Mouse (Mus musculus) testis, adult 2 months (tissue): ENCODE data around the gene Bysl. TPM values are rescaled to one million over a fixed set of nuclear protein-coding genes. Genes with fewer than 3 reads are reported as not detected.
"Not testable (repeated sequence)": the region's sequence is repeated elsewhere in the genome, so short reads cannot be mapped to it uniquely, and the experiment has no call there.

ENCODE experiments used
- H3K27ac ChIP-seq: fragments of 200-500 bp; 2 replicates; pipeline ENCODE4 v1.5.1; 2012; ENCODE audit warnings: low read depth, low read length; ENCODE audit not compliant: control insufficient read depth, insufficient read depth
- H3K27me3 ChIP-seq: fragments of 200-500 bp; 2 replicates; pipeline ENCODE4 v1.6.1; 2012; ENCODE audit warnings: mild to moderate bottlenecking, low read length, moderate library complexity; ENCODE audit not compliant: control insufficient read depth, insufficient read depth
- H3K36me3 ChIP-seq: fragments of 200-500 bp; 2 replicates; pipeline ENCODE4 v1.6.1; 2012; ENCODE audit warnings: mild to moderate bottlenecking, low read length; ENCODE audit not compliant: control insufficient read depth, insufficient read depth
- H3K4me1 ChIP-seq: fragments of 200-500 bp; 2 replicates; pipeline ENCODE4 v1.6.1; 2012; ENCODE audit warnings: low read length; ENCODE audit not compliant: control insufficient read depth, insufficient read depth
- H3K4me3 ChIP-seq: fragments of 200-500 bp; 2 replicates; pipeline ENCODE4 v1.5.1; 2012; ENCODE audit warnings: low read depth, mild to moderate bottlenecking, low read length, moderate library complexity, mixed read lengths; ENCODE audit not compliant: control insufficient read depth
- CTCF ChIP-seq: fragments of 200-500 bp; IDR thresholded peaks from 2 replicates; pipeline ENCODE4 v1.5.1; 2012; ENCODE audit warnings: low read depth, mild to moderate bottlenecking, inconsistent platforms, low read length, moderate library complexity; ENCODE audit not compliant: control insufficient read depth, insufficient read depth, insufficient replicate concordance
- POLR2A ChIP-seq: fragments of 200-500 bp; IDR thresholded peaks from 2 replicates; pipeline ENCODE4 v1.6.1; 2012; ENCODE audit warnings: low read depth, mild to moderate bottlenecking, inconsistent platforms, low read length, moderate library complexity; ENCODE audit not compliant: control insufficient read depth
- polyA plus RNA-seq: library from polyadenylated mRNA; depleted of rRNA; stranded (reverse); fragments of >200 nt; gene quantifications from 2 replicates; pipeline ENCODE4 v1.2.3, GENCODE M21; 2012

Bysl gene
- polyA plus RNA-seq, 1 experiment, result 16.3 TPM

- no peak overlapping the region for H3K4me3 ChIP-seq
- no peaks in the 10 kb centered on the region for H3K27me3 ChIP-seq
- no peak overlapping the region for H3K27ac ChIP-seq
- peaks cover 6% of the 10 kb centered on the region for H3K4me1 ChIP-seq
- TF ChIP-seq CTCF, result no peak
- no peak for TF ChIP-seq POLR2A
- H3K36me3 ChIP-seq, result peaks cover 7% of the 10 kb centered on the region
Measured at GRCm38 (mm10) chr17:47602289-47602688, 9.0 kb downstream of the Bysl start.

- H3K36me3 ChIP-seq, result peaks cover 6% of the 10 kb centered on the region
- H3K27me3 ChIP-seq, result no peaks in the 10 kb centered on the region
- H3K4me3 ChIP-seq, result no peak overlapping the region
- peaks cover 6% of the 10 kb centered on the region for H3K4me1 ChIP-seq
- no peak for TF ChIP-seq CTCF
- TF ChIP-seq POLR2A, result no peak
- no peak overlapping the region for H3K27ac ChIP-seq
Measured at GRCm38 (mm10) chr17:47601389-47601755, 9.9 kb downstream of the Bysl start.

- Histone ChIP-seq H3K36me3 (peaks cover 6% of the 10 kb centered on the region), H3K27ac (no peak overlapping the region), H3K4me3 (no peak overlapping the region), H3K4me1 (peaks cover 6% of the 10 kb centered on the region), H3K27me3 (no peaks in the 10 kb centered on the region)
- TF ChIP-seq CTCF, result no peak
- no peak for TF ChIP-seq POLR2A
Measured at GRCm38 (mm10) chr17:47600601-47601388, 10.5 kb downstream of the Bysl start.

GRCm38 (mm10) chr17:47599511-47600297, 11.6 kb downstream of the Bysl start:
- Histone ChIP-seq H3K4me3 (no peak overlapping the region), H3K36me3 (peaks cover 3% of the 10 kb centered on the region), H3K27me3 (no peaks in the 10 kb centered on the region), H3K4me1 (peaks cover 16% of the 10 kb centered on the region), H3K27ac (no peak overlapping the region)
- TF ChIP-seq CTCF, result no peak
- no peak for TF ChIP-seq POLR2A

- H3K27me3 ChIP-seq, H3K27ac ChIP-seq, H3K36me3 ChIP-seq, H3K4me3 ChIP-seq: not testable (repeated sequence)
- peaks cover 25% of the 10 kb centered on the region for H3K4me1 ChIP-seq
Measured at GRCm38 (mm10) chr17:47598580-47599304, 12.6 kb downstream of the Bysl start.

- H3K4me3 ChIP-seq, result no peak overlapping the region; the same call in 1 of the 2 replicates
- H3K36me3 ChIP-seq, result no peaks in the 10 kb centered on the region; the same call in 1 of the 2 replicates
- no peak overlapping the region for H3K27ac ChIP-seq
- H3K27me3 ChIP-seq, result no peaks in the 10 kb centered on the region
- H3K4me1 ChIP-seq, result peaks cover 25% of the 10 kb centered on the region
- TF ChIP-seq CTCF, result no peak
- TF ChIP-seq POLR2A, result no peak
Measured at GRCm38 (mm10) chr17:47597838-47598579, 13.3 kb downstream of the Bysl start.

GRCm38 (mm10) chr17:47597261-47597660, 14.0 kb downstream of the Bysl start:
- no peak overlapping the region for H3K4me3 ChIP-seq
- H3K4me1 ChIP-seq, result peaks cover 29% of the 10 kb centered on the region
- no peaks in the 10 kb centered on the region for H3K27me3 ChIP-seq
- no peaks in the 10 kb centered on the region; the same call in 1 of the 2 replicates for H3K36me3 ChIP-seq
- H3K27ac ChIP-seq, result no peak overlapping the region
- no peak for TF ChIP-seq CTCF
- no peak for TF ChIP-seq POLR2A
